Mouse (Mus musculus) NIH3T3 (cell line): ENCODE measurements around the gene Bcl2l10.
"Not testable (repeated sequence)": the region's sequence is repeated elsewhere in the genome, so short reads cannot be mapped to it uniquely, and the experiment has no call there.

Experiments
- DNase-seq: peaks from one replicate; pipeline ENCODE4 v3.0.0-alpha.2; 2012; ENCODE audit warnings: low read depth

The Bcl2l10 gene

GRCm38 (mm10) chr9:75348066-75348465 is 508 bp downstream of the Bcl2l10 start:
- DNase-seq = no peak

- DNase-seq = no peak
Observed at GRCm38 (mm10) chr9:75348641-75349040, 1.1 kb downstream of the Bcl2l10 start.

- no peak for DNase-seq
Observed at GRCm38 (mm10) chr9:75353094-75353493, 5.5 kb downstream of the Bcl2l10 start.

GRCm38 (mm10) chr9:75355783-75356182 is 8.2 kb downstream of the Bcl2l10 start:
- DNase-seq = no peak

- DNase-seq = peak; percentile 30
Observed at GRCm38 (mm10) chr9:75357087-75357654, 9.6 kb downstream of the Bcl2l10 start.

- peak; percentile 83 for DNase-seq
Observed at GRCm38 (mm10) chr9:75361699-75362098, 14.1 kb downstream of the Bcl2l10 start.

GRCm38 (mm10) chr9:75362201-75362600 is 14.6 kb downstream of the Bcl2l10 start:
- DNase-seq = peak; percentile 29

GRCm38 (mm10) chr9:75363001-75363400 is 15.4 kb downstream of the Bcl2l10 start:
- DNase-seq = no peak

- not testable (repeated sequence) for DNase-seq
Observed at GRCm38 (mm10) chr9:75363702-75364101, 16.1 kb downstream of the Bcl2l10 start.

- no peak for DNase-seq
Observed at GRCm38 (mm10) chr9:75365195-75365594, 17.6 kb downstream of the Bcl2l10 start.

GRCm38 (mm10) chr9:75366191-75366590 is 18.6 kb downstream of the Bcl2l10 start:
- no peak for DNase-seq

GRCm38 (mm10) chr9:75368779-75369178 is 21.2 kb downstream of the Bcl2l10 start:
- DNase-seq = no peak

- no peak for DNase-seq
Observed at GRCm38 (mm10) chr9:75375606-75376005, 28.0 kb downstream of the Bcl2l10 start.

- no peak for DNase-seq
Observed at GRCm38 (mm10) chr9:75376428-75376827, 28.9 kb downstream of the Bcl2l10 start.

- DNase-seq = no peak
Observed at GRCm38 (mm10) chr9:75378774-75379173, 31.2 kb downstream of the Bcl2l10 start.

GRCm38 (mm10) chr9:75382825-75383224 is 35.3 kb downstream of the Bcl2l10 start:
- DNase-seq = no peak

- DNase-seq = no peak
Observed at GRCm38 (mm10) chr9:75383785-75384184, 36.2 kb downstream of the Bcl2l10 start.

- DNase-seq = no peak
Observed at GRCm38 (mm10) chr9:75384337-75384962, 36.9 kb downstream of the Bcl2l10 start.

- no peak for DNase-seq
Observed at GRCm38 (mm10) chr9:75385218-75385974, 37.8 kb downstream of the Bcl2l10 start.

GRCm38 (mm10) chr9:75393251-75393650 is 45.7 kb downstream of the Bcl2l10 start:
- no peak for DNase-seq

- DNase-seq = no peak
Observed at GRCm38 (mm10) chr9:75395971-75396370, 48.4 kb downstream of the Bcl2l10 start.

- DNase-seq = no peak
Observed at GRCm38 (mm10) chr9:75399069-75399468, 51.5 kb downstream of the Bcl2l10 start.

GRCm38 (mm10) chr9:75400639-75401038 is 53.1 kb downstream of the Bcl2l10 start:
- no peak for DNase-seq
